Mouse (Mus musculus) left cerebral cortex, adult 8-10 months (tissue): Measurements from ENCODE around the gene Ptgs1. TPM values are rescaled to one million over a fixed set of nuclear protein-coding genes. Genes with fewer than 3 reads are reported as not detected.
A peak's percentile ranks its signal among the peaks of the same experiment; 100 is the strongest.
"Not testable (repeated sequence)": the region's sequence is repeated elsewhere in the genome, so short reads cannot be mapped to it uniquely, and the experiment has no call there.

ENCODE experiments used
- DNase-seq, 2 experiments: peaks; one replicate each; pipeline ENCODE4 v3.0.0; 2022; ENCODE audit warnings: low spot score in 2 of 2
- total RNA-seq, 4 experiments: library from RNA; stranded (reverse); gene quantifications; 2 replicates each; pipeline ENCODE4 v1.2.4; 2022

Gene Ptgs1
- 10 to 100 TPM; 23.9 to 31.0 (median 27.8) TPM for total RNA-seq

- peak; percentile 27 to 36 for DNase-seq
Observed at GRCm38 (mm10) chr2:36230366-36230765, at the start of gene Ptgs1. Ptgs1 (plus strand) TSS chr2:36230426.

GRCm38 (mm10) chr2:36181587-36182368, 48.4 kb upstream of the Ptgs1 start:
- not testable (repeated sequence) for DNase-seq

GRCm38 (mm10) chr2:36183278-36183677, 46.9 kb upstream of the Ptgs1 start:
- DNase-seq: no peak

- no peak for DNase-seq
Observed at GRCm38 (mm10) chr2:36184192-36184591, 46.0 kb upstream of the Ptgs1 start.

- no peak for DNase-seq
Observed at GRCm38 (mm10) chr2:36184876-36185275, 45.4 kb upstream of the Ptgs1 start.

- DNase-seq: not testable (repeated sequence)
Observed at GRCm38 (mm10) chr2:36189200-36189599, 41.0 kb upstream of the Ptgs1 start.

GRCm38 (mm10) chr2:36191098-36191941, 38.9 kb upstream of the Ptgs1 start:
- DNase-seq: no peak

- no peak for DNase-seq
Observed at GRCm38 (mm10) chr2:36197021-36197420, 33.2 kb upstream of the Ptgs1 start.

- peak; percentile 39 to 88 for DNase-seq
Observed at GRCm38 (mm10) chr2:36197919-36198881, 32.0 kb upstream of the Ptgs1 start.

- no peak for DNase-seq
Observed at GRCm38 (mm10) chr2:36198882-36199262, 31.4 kb upstream of the Ptgs1 start.

- DNase-seq: no peak
Observed at GRCm38 (mm10) chr2:36200813-36201212, 29.4 kb upstream of the Ptgs1 start.

- no peak for DNase-seq
Observed at GRCm38 (mm10) chr2:36201756-36202610, 28.2 kb upstream of the Ptgs1 start.

- DNase-seq: no peak
Observed at GRCm38 (mm10) chr2:36202611-36202880, 27.7 kb upstream of the Ptgs1 start.

- DNase-seq: peak in 1 of 2 experiments; percentile 63
Observed at GRCm38 (mm10) chr2:36203011-36203825, 27.0 kb upstream of the Ptgs1 start.

- no peak for DNase-seq
Observed at GRCm38 (mm10) chr2:36204595-36204994, 25.6 kb upstream of the Ptgs1 start.

GRCm38 (mm10) chr2:36207071-36207470, 23.2 kb upstream of the Ptgs1 start:
- DNase-seq: no peak

- no peak for DNase-seq
Observed at GRCm38 (mm10) chr2:36210796-36211195, 19.4 kb upstream of the Ptgs1 start.

GRCm38 (mm10) chr2:36211785-36212184, 18.4 kb upstream of the Ptgs1 start:
- no peak for DNase-seq

- no peak for DNase-seq
Observed at GRCm38 (mm10) chr2:36213108-36213507, 17.1 kb upstream of the Ptgs1 start.

GRCm38 (mm10) chr2:36214023-36214422, 16.2 kb upstream of the Ptgs1 start:
- peak; percentile 64 to 82 for DNase-seq
